Mouse (Mus musculus) kidney, adult 11 months (tissue): ENCODE results near the gene Pdzd3.

ENCODE experiments used
- DNase-seq: peaks from one replicate; pipeline ENCODE4 v3.0.0; 2022

The Pdzd3 gene

DNA sequence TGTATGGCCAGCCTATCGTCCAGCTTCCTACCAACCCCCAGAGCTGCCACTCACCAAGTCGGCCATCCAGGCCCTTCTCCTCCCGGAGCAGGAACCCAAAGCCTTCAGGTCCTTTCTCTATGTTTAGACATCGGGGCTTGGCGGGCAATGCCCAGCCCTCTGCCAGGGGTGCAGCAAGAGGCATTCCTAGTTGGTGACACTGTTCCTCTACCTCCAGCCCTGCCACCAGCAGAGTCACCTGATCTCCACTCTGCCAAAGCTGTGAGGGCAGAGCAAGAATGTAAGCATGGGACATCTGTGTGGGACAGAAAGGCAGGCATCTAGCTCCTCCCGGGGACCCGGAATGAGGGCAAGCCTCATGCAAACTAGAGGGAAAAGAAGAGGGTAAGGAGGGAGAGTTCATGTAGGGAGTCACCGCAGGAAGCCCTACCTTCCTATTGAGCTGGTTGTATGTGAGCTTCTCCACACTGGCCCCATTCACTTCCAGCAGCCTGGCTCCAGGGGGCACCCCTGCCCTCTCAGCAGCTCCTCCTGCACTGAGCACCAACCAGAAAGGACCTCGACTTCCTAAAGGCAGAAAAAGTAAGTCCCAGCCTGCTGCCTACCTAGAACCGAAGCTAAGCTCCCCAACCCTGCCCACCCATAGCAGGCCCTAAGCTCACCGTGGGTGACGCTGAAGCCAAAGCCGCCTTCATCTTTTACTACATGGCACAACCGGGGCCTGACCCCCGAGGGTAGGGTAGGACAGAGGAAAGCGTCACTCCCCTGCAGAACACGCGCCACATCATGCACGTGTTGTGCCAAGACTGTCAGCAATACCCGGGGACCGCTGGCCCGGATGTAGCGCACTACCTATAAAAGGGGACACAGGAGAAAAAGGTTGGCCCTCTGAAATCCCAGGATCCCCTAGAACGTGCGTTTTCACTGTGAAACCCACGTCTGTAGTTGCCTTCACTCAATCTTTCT lies 1.8 kb downstream of the Pdzd3 start:
- DNase-seq = peak; percentile 71

DNA sequence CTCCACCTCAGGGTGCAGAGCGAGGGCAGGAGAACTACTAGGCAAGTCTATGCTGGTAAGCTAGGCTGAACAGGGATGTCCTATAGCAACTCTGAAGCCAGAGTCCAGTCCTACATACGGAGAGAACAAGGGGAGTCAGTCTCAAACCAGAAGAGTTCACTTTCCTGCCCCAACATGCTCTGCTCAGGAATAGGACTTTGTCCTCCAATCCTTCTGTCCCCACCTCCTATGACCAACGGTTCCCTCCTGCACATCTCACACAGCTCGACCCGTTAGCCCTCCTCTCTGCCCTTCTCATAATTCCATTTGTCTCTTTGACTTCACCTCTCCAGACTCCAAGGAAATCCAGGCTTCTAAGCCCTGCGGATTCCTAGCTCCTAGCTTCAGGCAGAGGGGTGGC lies 3.4 kb downstream of the Pdzd3 start:
- no peak for DNase-seq

DNA sequence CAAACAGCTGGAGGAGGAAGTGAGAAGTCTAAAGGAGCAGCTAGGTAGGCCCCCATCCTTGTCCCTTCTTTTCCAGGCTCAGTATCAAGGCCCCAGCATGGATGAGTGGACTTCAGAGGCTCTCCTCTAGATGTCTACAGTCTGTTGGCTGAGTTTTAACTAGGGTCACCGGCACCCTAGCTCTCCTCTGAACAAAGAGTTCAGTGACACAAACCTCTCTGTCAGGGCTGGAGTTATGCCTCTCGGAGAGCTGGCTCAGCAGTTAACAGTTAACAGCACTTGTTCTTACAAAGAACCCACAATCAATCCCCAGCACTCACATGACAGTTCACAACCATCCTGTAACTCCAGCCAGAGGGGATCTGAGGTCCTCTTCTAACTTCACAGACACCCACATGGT lies 7.7 kb downstream of the Pdzd3 start:
- DNase-seq = peak; percentile 59

GRCm38 (mm10) chr9:44241418-44241817 lies 9.9 kb downstream of the Pdzd3 start:
- no peak for DNase-seq

GRCm38 (mm10) chr9:44240911-44241310 lies 10.4 kb downstream of the Pdzd3 start:
- DNase-seq = no peak

DNA sequence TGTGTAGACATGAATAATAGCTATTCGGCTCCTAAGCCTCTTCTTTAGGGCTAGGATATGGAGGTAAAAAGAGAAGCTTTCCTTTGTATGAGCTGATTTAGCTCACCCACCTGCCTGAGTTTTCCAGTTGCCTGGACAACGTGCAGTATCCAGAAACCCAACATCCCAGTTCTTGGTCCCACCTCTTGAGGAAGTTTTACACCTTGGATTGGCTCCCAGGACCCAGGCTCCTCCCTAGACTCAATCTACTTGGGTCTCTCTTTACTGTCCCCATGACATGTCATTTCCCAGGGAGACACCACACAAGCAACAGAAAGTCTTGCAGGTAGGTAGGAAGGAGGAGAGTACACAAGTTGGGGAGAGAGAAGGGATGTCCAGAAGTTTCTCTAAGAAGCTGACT lies 10.9 kb downstream of the Pdzd3 start, which contains the start of gene Ccdc153:
Gene Ccdc153, plus strand, starts transcription at position 278 of the 400 bp plus-strand sequence.
- no peak for DNase-seq

GRCm38 (mm10) chr9:44239447-44239846 lies 11.8 kb downstream of the Pdzd3 start:
- DNase-seq = no peak

GRCm38 (mm10) chr9:44238501-44239190 lies 12.6 kb downstream of the Pdzd3 start:
- DNase-seq = no peak

DNA sequence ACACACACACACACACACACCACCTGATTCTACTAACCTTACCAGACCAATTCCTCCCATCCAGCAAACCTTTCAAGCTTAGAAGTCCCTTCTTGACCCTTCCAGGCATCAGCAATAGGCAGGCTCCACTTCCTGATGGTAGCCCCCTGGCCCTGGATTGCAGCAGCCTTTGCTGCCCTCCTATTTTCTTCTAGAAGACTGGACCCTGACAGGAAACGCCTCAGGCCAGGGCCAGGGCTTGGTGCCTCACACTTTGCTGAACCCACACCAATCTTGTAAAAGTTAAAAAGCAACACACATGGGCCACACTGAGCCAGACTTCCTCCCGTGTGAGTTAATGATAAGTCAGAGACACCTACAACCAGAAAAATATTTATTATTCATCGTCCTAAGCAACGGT lies 14.1 kb downstream of the Pdzd3 start:
- DNase-seq = peak; percentile 55

DNA sequence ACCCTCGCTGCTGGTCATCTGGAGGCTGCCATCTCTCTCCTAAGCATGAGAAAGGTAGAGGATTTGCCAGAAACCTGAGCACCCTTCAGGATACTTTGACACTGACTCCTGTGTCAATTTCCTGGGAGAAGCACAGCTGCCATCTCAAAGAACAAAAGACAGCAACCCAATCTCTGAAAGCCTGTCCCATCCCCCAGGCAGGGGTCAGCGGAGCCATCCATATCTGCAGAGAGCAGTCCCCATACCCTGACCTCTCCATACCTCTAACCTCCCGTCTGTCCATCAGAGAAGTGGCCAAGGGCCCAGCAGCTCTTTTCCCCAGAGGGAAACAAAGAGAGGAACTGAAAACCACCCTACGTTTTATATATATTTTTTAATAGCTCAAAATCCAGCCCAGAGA lies 14.7 kb downstream of the Pdzd3 start:
- DNase-seq = no peak

- no peak for DNase-seq
These were observed 16.5 kb downstream of the Pdzd3 start for GRCm38 (mm10) chr9:44234479-44235427.

DNA sequence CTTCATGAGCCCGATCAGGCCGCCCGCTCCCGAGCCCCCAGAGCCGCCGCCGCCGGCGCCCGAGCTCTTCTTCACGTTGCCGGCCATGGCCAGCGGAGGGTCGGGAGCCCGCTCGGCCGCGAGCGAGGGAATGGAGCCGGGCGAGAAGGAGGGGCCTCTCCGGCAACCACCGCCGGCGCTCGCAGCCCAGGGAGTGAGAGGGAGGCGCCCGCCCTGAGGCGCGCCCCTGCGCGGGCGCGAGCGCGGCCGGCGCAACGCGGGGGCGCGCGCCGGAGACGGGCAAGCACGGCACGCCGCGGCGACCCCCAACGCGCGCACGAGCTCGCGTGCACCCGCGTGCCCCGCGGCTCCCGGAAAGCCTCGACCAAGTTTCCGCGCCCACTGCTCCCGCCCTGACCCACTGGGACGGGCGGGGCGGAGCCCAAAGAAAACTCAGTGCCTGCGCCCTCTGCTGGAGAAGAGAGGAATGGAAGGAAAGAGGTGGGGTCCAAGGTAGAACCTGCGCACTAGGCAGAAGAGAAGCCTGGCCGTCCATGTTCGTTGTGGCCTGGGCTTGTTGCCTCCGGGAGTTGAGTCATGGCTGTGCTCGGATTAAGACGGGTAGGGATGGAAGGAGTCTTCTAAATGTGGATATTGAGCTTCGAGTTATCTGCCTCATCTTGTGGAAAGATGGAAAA lies 17.3 kb downstream of the Pdzd3 start, which contains the start of gene Cbl:
Gene Cbl, minus strand, starts transcription at position 248 of the 677 bp plus-strand sequence.
- DNase-seq = peak; percentile 98

GRCm38 (mm10) chr9:44233021-44233801 lies 18.1 kb downstream of the Pdzd3 start:
- no peak for DNase-seq

DNA sequence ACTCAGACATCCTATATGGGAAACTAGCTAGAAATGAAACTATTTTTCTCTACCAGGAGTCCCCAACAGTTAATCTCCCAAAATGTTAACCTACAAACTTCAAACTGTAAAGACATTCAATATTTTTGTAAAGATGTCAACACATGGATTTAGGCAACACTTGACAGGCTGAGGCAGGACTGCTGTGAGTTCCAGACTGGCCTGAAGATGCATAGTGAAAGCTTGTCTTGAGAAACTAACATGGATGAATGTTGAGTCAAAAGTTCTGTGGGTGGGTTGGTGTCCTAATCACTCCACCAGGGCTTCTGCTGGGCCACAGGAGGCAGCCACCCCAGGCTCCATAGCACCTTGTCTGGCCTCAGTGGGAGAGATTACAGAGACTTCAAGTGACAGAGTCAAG lies 19.7 kb downstream of the Pdzd3 start:
- DNase-seq = no peak

DNA sequence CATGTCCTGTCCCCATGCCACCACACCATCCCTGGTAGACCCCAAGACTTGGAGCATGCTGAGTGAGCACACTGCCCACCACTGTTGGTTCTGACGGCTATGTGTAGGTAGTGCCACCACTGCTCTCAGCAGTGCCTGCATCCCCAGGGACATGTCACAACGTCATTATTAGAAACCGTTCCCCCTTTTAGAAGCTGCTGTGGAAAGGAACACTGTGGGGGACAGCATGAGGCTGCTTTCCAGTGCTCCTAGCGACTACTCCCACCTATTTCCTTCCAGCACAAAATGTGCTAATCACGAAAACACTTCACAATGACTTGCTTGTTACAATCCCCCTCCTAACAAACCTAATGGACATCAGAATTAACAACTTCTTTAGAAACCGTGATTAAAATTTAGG lies 25.3 kb downstream of the Pdzd3 start:
- no peak for DNase-seq

DNA sequence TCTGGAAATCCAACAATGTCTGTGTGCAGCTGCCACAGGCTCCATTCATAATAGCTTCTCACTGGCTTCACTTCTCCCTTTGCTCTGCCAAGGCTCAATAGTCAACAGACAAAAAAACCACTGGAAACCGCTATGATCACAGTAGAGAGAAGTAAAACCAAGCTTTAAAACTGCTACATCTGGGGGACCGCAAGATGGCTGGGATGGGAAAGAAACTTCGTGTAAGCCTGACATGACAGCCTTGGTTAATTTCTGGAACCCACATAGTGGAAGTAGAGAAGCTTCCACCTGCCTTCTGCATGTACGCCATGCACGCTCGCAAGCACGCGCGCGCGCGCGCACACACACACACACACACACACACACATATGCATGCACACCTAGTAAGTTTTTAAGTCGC lies 37.7 kb downstream of the Pdzd3 start:
- no peak for DNase-seq

- DNase-seq = no peak
These were observed 38.9 kb downstream of the Pdzd3 start for GRCm38 (mm10) chr9:44212406-44212805.

DNA sequence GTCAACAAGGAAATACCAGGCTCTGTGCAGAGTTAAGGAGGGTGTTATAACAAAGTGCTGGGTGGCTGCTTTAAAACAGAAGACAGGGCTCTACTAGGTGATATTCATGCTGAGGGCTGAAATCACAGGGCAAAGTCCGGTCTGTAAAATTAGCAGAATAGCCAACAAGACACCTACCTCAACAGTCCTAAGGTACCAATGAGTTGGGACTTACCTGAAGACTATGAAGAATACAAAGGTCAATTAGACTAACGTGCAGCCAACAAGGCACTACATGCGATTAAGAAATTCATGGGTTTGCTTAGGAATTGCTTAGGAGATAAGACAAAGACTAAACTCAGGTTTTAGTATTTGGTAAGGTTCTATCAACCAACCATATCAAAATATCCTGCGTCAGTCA lies 41.9 kb downstream of the Pdzd3 start:
- no peak for DNase-seq

DNA sequence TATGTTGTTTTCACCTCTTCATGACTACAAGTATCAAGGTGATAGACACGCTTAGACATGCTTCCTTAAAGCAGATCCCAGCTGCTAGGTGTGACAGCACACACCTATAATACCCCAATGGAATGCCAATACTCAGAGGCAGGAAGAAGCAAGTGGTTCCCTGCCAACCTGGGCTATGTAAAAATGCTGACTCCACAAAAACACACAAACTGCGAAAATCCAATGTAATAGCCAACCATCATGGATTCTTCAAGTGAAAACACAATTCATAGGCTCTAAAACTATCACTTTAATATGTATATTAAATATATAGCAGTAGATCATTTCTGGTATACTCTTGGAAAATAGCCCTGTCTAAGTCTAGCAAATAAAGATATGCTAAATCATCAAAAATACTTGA lies 43.4 kb downstream of the Pdzd3 start:
- DNase-seq = no peak

GRCm38 (mm10) chr9:44200458-44200857 lies 50.8 kb downstream of the Pdzd3 start:
- DNase-seq = no peak

- DNase-seq = peak; percentile 17
These were observed 51.7 kb downstream of the Pdzd3 start for GRCm38 (mm10) chr9:44199580-44199979.
